Mouse (Mus musculus) myocyte (in vitro differentiated cells): ENCODE data around the gene Cel.

Source experiments
- CEBPB ChIP-seq: IDR thresholded peaks from 2 replicates; pipeline ENCODE4 v1.6.1; 2011; ENCODE audit warnings: mild to moderate bottlenecking, moderate library complexity; ENCODE audit not compliant: poor library complexity, insufficient read depth, severe bottlenecking
- E2F4 ChIP-seq: IDR thresholded peaks from one replicate; pipeline ENCODE4 v1.6.1; 2011; ENCODE audit warnings: mild to moderate bottlenecking, control low read depth, moderate library complexity; ENCODE audit not compliant: insufficient read depth
- MAX ChIP-seq: IDR thresholded peaks from one replicate; pipeline ENCODE4 v1.6.1; 2011; ENCODE audit warnings: low read depth, mild to moderate bottlenecking, control low read depth
- MYOD1 ChIP-seq, 3 experiments: IDR thresholded peaks; one replicate each; pipeline ENCODE4 v1.6.1; 2011; ENCODE audit warnings: control low read depth in 2 of 3, low read depth in 2 of 3, mild to moderate bottlenecking in 2 of 3, moderate library complexity in 1 of 3; ENCODE audit not compliant: insufficient read length in 2 of 3, control insufficient read depth in 1 of 3
- MYOG ChIP-seq, 3 experiments: IDR thresholded peaks; one replicate each; pipeline ENCODE4 v1.6.1; 2011; ENCODE audit warnings: control low read depth in 2 of 3, low read depth in 2 of 3, mild to moderate bottlenecking in 2 of 3; ENCODE audit not compliant: insufficient read length in 2 of 3, control insufficient read depth in 1 of 3, insufficient read depth in 1 of 3
- POLR2A ChIP-seq: IDR thresholded peaks from one replicate; pipeline ENCODE4 v1.6.1; 2011; ENCODE audit warnings: low read depth, mild to moderate bottlenecking, control low read depth, moderate library complexity; ENCODE audit not compliant: insufficient read length
- POLR2AphosphoS2 ChIP-seq: IDR thresholded peaks from one replicate; pipeline ENCODE4 v1.6.1; 2011; ENCODE audit warnings: low read depth, control low read depth; ENCODE audit not compliant: insufficient read length
- REST ChIP-seq: IDR thresholded peaks from one replicate; pipeline ENCODE4 v1.6.1; 2011; ENCODE audit warnings: mild to moderate bottlenecking, control low read depth, moderate library complexity; ENCODE audit not compliant: insufficient read depth, insufficient read length
- TCF12 ChIP-seq: IDR thresholded peaks from one replicate; pipeline ENCODE4 v1.6.1; 2011; ENCODE audit warnings: mild to moderate bottlenecking, control low read depth; ENCODE audit not compliant: poor library complexity, insufficient read depth, severe bottlenecking
- TCF3 ChIP-seq: IDR thresholded peaks from one replicate; pipeline ENCODE4 v1.6.1; 2011; ENCODE audit warnings: low read depth, control low read depth; ENCODE audit not compliant: insufficient read length
- USF1 ChIP-seq: IDR thresholded peaks from one replicate; pipeline ENCODE4 v1.6.1; 2011; ENCODE audit warnings: low read depth, mild to moderate bottlenecking, control low read depth, moderate library complexity

GRCm38 (mm10) chr2:28609851-28610250 lies 46.6 kb upstream of the Cel start:
- TF ChIP-seq POLR2A = no peak
- TF ChIP-seq POLR2AphosphoS2 = no peak
- no peak for TF ChIP-seq REST
- no peak for TF ChIP-seq MAX
- TF ChIP-seq MYOG (IDR thresholded peaks at IDR 0.05; ENCODE audit: control insufficient read depth in 1 of 3, insufficient read depth in 1 of 3, insufficient read length in 2 of 3, low read depth in 2 of 3) = no peak
- TF ChIP-seq USF1 = no peak
- no peak for TF ChIP-seq TCF12
- TF ChIP-seq CEBPB = no peak
- no peak for TF ChIP-seq E2F4
- TF ChIP-seq TCF3 = no peak
- no peak for TF ChIP-seq MYOD1 (IDR thresholded peaks at IDR 0.05; ENCODE audit: control insufficient read depth in 1 of 3, insufficient read length in 2 of 3, low read depth in 2 of 3)
